ENCODE assay signal across 12 mouse cellular contexts in the genomic region with DNA sequence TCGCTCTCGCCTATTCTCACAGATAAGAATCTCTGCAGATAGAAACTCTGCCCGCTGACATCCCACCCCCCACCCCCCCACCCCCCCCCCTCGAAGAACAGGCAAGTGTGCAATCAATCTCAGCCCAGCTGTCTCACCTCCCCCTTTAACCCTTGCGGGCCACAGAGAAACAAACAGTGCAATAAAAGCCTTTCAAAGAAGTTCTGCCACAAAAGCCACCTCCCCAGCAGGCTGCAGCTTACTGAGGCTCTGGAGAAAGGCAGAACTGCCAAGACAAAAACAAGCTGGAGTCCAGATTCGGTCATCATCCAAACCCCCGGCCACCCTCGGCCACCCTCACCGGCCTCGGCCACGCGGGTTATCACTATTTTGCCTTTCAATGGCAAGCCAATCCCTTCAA. TPM values are rescaled to one million over a fixed set of nuclear protein-coding genes. Genes with fewer than 3 reads are reported as not detected.
DNase-seq lines count a peak whose midpoint lies in the region; ATAC-seq and TF ChIP-seq lines count a peak whose summit lies in the region.
"Had no signal": no experiment of that assay in that cellular context is flagged by ENCODE, and none has a peak within 500 bp of the region (broad histone marks: within the 10 kb centered on the region; RNA-seq: fewer than 3 reads in every experiment).

No protein-coding gene starts in this region.

- H3K9me3 ChIP-seq in kidney, embryonic 16.5 days (ENCODE audit: low read length), result no peaks in the 10 kb centered on the region
- no peaks in the 10 kb centered on the region for H3K9me3 ChIP-seq in forebrain, postnatal 0 days (ENCODE audit: low read length)
- no peaks in the 10 kb centered on the region for H3K9me3 ChIP-seq in midbrain, embryonic 13.5 days

- peak overlapping the region; percentile 24 for H3K4me2 ChIP-seq in kidney, embryonic 16.5 days (replicated peaks; ENCODE audit: low read depth, low read length)
- peak overlapping the region; percentile 38 for H3K4me2 ChIP-seq in forebrain, postnatal 0 days (ENCODE audit: low read depth)
- peak overlapping the region; percentile 32 for H3K4me2 ChIP-seq in midbrain, embryonic 13.5 days (replicated peaks)

- no peak for DNase-seq in kidney, adult 11 months
- peak; percentile 50 for DNase-seq in brain, embryonic 14.5 days (ENCODE audit: low read depth)
- no peak for DNase-seq in forebrain, postnatal 0 days
- DNase-seq in gastrocnemius, adult 18-20 months (ENCODE audit: low spot score), result no peak
- DNase-seq in right cerebral cortex, adult 2 months (ENCODE audit: low spot score in 2 of 2), result no peak
- DNase-seq: cerebellum, adult 9-11 months; layer of hippocampus, postnatal 36 days; right cerebral cortex, postnatal 14 days; thymus, adult 18-20 months had no signal

- no peaks in the 10 kb centered on the region for H3K36me3 ChIP-seq in kidney, embryonic 16.5 days (ENCODE audit: insufficient read depth, low read length)
- no peaks in the 10 kb centered on the region for H3K36me3 ChIP-seq in forebrain, postnatal 0 days (ENCODE audit: insufficient read depth)
- H3K36me3 ChIP-seq in midbrain, embryonic 13.5 days, result no peaks in the 10 kb centered on the region

- no peak overlapping the region for H3K9ac ChIP-seq in kidney, embryonic 16.5 days (replicated peaks; ENCODE audit: low read length)
- no peak overlapping the region for H3K9ac ChIP-seq in forebrain, postnatal 0 days
- H3K9ac ChIP-seq in midbrain, embryonic 13.5 days (replicated peaks), result no peak overlapping the region

- 11% methylated on average over 12 of the region's 12 CpGs for WGBS in kidney, embryonic 16.5 days
- 9% methylated on average over 12 of the region's 12 CpGs for WGBS in forebrain, postnatal 0 days
- 9% methylated on average over 12 of the region's 12 CpGs for WGBS in midbrain, embryonic 13.5 days

- no peak for TF ChIP-seq POLR2A in brain, embryonic 14.5 days (IDR thresholded peaks at IDR 0.05; ENCODE audit: borderline replicate concordance, extremely low read depth, insufficient read depth, insufficient read length, poor library complexity, severe bottlenecking)

- peaks cover 32% of the 10 kb centered on the region for H3K4me1 ChIP-seq in kidney, embryonic 16.5 days (ENCODE audit: insufficient read depth, low read length)
- peaks cover 18% of the 10 kb centered on the region; the same call in 1 of the 2 replicates for H3K4me1 ChIP-seq in forebrain, postnatal 0 days (ENCODE audit: insufficient read depth)
- H3K4me1 ChIP-seq in midbrain, embryonic 13.5 days (replicated peaks), result peaks cover 39% of the 10 kb centered on the region

- no peak for TF ChIP-seq CTCF in brain, embryonic 14.5 days (IDR thresholded peaks at IDR 0.05; ENCODE audit: borderline replicate concordance, extremely low read depth, insufficient read depth, insufficient read length)
- no peak for TF ChIP-seq CTCF in forebrain, postnatal 0 days (IDR thresholded peaks at IDR 0.05; ENCODE audit: low read depth)

- no peak for ATAC-seq in kidney, embryonic 16.5 days (ENCODE audit: low FRiP score, low TSS enrichment)
- no peak for ATAC-seq in forebrain, postnatal 0 days
- ATAC-seq in midbrain, embryonic 13.5 days, result no peak
- no peak for ATAC-seq in megakaryocyte progenitor cell, adult 5-6 weeks (replicated peaks; ENCODE audit: poor library complexity)

- no peak overlapping the region for H3K27ac ChIP-seq in kidney, embryonic 16.5 days (ENCODE audit: low read length)
- H3K27ac ChIP-seq in forebrain, postnatal 0 days (ENCODE audit: low read depth, low read length), result no peak overlapping the region
- no peak overlapping the region for H3K27ac ChIP-seq in midbrain, embryonic 13.5 days

- H3K27me3 ChIP-seq in kidney, embryonic 16.5 days (ENCODE audit: insufficient read depth, low read length), result no peaks in the 10 kb centered on the region
- H3K27me3 ChIP-seq in forebrain, postnatal 0 days (ENCODE audit: insufficient read depth, low read length), result no peaks in the 10 kb centered on the region; the same call in none of the 2 replicates
- H3K27me3 ChIP-seq in midbrain, embryonic 13.5 days, result peaks cover 83% of the 10 kb centered on the region

- 0 out of 2 replicates have a peak overlapping the region, but pooled peaks have one; percentile 5 for H3K4me3 ChIP-seq in kidney, embryonic 16.5 days (ENCODE audit: low read length)
- peak overlapping the region; percentile 12; the same call in 1 of the 2 replicates for H3K4me3 ChIP-seq in forebrain, postnatal 0 days (ENCODE audit: low read depth, low read length)
- no peak overlapping the region for H3K4me3 ChIP-seq in midbrain, embryonic 13.5 days (replicated peaks)

RNA-seq across cellular contexts. Expression of gene Etv5, which starts 5.6 kb away (rescaled TPM):
- polyA plus RNA-seq in kidney, embryonic 16.5 days (2015; fragmentation: Nextera tagmentation; extraction: Ambion mirVana), result 59.9 and 64.6 TPM in 2 replicates
- polyA plus RNA-seq in brain, embryonic 14.5 days (2012; rRNA removed), result 19.1 and 20.6 TPM in 2 replicates
- 30.5 and 37.4 TPM in 2 replicates for total RNA-seq in forebrain, postnatal 0 days (2014; rRNA removed)
- polyA plus RNA-seq in forebrain, postnatal 0 days (2015; fragmentation: Nextera tagmentation; extraction: Ambion mirVana), result 28.6 and 32.5 TPM in 2 replicates
- polyA plus RNA-seq in midbrain, embryonic 13.5 days (2015; fragmentation: Nextera tagmentation; extraction: Ambion mirVana), result 9.5 and 9.9 TPM in 2 replicates
- total RNA-seq in gastrocnemius, adult 18-20 months (2021), result 1 to 10 TPM; 6.9 to 7.0 TPM
- 3.3 and 4.1 TPM in 2 replicates for total RNA-seq in megakaryocyte progenitor cell, adult 5-6 weeks (2015)
- total RNA-seq in megakaryocyte progenitor cell, adult 5-6 weeks (2017), result 1.5 and 2.3 TPM in 2 replicates
